Mouse (Mus musculus): ENCODE measurements at regions not wholly inside any gene's neighbourhood (a gene's known extent, or its start where the extent isn't known, plus 50 kb on each side); places are given as distances from the start of the nearest gene placed in this dataset.

DNA sequence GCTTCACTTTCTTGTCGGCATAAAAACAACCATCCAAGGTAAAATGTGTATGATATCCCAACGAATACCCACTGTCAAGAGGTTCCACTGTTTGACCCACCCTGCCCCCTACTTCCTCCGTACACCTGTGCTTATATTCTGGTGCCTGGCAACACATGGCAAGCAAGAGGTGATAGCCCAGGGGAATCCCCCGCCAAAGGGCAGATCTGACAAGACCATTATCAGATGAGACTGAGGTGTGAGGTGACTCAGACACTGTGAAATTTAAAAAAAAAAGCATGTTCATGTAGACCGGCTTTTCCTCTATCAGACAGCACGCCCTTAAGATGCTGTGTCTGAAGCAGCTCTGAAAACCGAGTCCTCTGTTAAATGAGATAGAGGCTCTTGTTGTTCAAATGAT lies 89.4 kb upstream of the Bach2 start:
- DNase-seq (ENCODE audit: low read depth, low spot score): no peak

DNA sequence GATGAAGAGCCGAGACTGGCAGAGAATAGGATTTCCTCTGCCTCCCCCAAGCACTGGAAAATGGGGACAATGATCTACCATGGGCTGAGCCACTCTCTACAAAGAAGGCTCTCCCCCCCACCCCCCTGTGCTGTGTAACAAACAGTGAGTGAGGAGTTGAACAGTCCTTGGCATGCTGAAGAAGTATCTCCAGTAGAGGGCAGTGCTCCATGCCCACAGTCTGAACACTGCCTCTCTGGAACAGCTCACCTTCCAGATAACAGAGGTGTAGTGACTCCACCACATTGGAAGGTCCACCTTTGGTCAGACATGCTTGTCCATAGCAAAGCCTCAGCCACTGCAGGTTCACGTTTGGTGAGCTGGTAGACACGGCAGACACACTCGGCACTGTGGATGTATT lies 85.2 kb upstream of the Bach2 start:
- no peak for DNase-seq (ENCODE audit: low read depth, low spot score)

DNA sequence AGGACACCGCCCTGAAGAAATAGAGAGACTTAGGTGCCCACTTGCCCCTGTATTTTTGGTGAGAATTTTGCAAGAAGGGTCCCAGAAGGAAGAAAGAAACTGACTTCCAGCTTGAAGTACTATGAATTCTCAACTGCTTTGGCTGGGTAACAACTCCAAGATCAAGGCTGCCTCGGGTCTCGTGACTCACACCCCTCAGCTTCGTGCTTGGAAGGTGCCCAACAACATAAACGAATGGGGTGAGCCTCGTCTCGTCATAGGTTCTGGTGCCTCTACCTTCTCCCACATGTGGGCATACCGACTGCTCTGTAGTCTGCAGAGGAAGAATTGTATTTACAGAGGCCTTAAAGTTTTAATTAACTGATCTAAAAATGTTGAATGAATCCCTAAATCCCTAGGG lies 81.6 kb upstream of the Bach2 start:
- no peak for DNase-seq (ENCODE audit: low read depth, low spot score)

DNA sequence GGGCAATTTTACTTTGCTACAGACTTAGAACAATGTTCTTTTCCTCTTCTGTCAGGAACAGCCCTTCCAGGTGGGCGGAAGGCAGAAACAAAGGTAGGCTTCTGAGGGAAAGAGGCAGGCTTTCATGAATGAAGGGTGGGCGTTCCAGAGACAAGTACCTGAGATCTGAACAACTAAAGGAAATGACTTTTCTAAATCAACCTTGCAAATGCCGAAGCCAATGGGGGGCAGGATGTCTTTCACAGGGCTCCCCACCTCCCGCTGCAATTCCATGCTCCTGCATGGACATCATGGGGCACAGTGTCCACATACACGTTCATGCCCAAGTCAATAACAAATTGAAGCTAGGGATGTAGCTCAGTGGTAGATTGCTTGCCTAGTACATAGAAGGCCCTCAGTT lies 80.2 kb upstream of the Bach2 start:
- DNase-seq (ENCODE audit: low read depth, low spot score): no peak

DNA sequence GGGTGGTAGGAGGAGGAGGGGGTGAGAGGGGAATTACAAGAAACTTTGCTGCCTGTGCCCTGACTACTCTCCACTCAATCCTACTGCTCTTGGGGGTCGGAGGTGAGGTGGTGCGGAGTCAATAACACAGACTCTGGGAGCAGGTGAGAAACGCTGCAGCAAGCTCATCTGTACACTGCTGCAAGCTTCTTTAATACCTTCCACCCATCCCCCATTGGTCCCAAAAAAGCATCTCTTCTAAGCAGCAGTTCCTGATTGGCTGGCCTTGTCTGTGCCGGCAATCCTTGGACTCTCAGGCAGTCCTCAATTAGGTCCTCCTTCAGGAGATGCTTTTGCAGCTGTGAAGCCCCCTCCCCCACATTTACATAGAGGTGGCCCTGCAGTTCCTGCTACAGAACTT lies 79.7 kb upstream of the Bach2 start:
- no peak for DNase-seq (ENCODE audit: low read depth, low spot score)

DNA sequence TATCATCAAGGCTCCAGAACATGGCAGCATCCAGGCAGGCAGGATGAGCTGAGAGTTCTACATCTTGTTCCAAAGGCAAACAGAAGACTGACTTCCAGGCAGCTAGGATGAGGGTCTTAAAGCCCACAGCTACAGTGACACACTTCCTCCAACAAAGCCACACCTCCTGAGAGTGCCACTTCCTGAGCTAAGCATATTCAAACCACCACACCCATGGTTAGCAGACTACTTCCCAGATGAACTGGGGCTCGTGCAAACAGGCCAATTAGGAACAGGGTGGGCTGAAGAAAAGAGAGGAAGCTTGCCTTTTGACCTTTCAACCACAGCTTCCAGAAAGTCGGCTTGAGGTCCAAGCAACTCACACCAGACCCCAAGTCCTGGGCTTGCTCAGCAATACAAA lies 77.8 kb upstream of the Bach2 start:
- no peak for DNase-seq (ENCODE audit: low read depth, low spot score)

DNA sequence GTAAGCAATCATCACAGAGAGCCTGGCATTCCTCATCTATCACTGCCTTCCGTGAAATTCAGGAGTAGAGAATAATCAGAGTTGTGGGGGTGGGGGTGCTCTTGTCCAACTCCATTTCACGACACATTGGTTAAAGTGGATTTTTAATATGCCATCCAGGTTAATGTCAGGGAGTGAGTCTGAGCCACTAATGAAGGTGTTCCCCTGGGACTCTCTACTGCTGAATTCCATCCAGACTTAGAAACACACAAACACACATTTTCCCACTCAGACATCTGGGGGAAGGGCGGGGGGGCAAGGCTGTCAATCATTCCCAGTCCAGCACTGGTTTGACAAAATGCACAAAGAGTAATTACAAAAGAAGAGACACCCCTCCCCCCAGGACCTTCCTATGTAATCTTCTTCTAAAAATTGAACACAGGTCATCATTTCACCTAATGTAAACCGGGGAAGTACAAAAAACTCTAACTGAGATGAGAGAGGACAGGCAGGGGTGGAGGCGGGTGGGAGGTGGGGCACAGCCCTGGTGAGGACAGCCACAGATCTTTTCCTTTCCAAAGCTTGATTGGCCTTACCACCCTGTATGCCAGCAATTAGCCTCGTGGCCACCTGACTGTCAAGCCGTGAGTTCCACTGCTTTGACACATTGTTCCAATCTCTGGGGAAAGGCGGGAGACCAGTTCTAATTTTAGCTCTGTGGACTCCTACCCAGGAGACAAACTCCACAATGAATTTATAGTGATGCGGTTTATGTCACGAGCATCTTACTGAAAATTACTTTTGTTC lies 76.5 kb upstream of the Bach2 start:
- no peak for DNase-seq (ENCODE audit: low read depth, low spot score)

DNA sequence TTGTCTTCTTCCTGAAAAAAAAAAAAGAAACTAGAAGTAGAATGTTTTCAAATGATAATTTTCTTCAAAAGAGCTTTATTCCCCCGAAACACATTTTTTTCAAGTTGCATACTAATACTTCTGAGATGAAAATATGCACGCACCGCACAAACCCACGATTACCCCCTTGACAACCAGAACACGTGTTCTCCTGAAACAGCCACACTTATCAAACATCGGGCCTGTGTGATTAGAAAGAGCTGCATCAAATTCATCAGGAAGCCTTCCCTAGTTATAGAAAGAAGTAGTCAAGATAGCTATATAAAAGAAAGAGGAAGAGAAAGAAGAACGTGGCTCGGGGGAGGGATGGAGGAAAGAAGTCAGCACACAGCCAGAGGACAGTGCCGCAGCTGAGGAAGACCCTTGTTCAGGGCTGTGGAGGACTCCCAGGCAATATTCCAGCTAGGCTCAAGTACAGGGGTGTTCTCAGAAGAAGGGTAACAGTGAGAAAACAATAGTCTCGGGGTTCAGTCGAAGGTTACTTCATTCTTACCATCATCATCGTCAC lies 75.8 kb upstream of the Bach2 start:
- no peak for DNase-seq (ENCODE audit: low read depth, low spot score)

DNA sequence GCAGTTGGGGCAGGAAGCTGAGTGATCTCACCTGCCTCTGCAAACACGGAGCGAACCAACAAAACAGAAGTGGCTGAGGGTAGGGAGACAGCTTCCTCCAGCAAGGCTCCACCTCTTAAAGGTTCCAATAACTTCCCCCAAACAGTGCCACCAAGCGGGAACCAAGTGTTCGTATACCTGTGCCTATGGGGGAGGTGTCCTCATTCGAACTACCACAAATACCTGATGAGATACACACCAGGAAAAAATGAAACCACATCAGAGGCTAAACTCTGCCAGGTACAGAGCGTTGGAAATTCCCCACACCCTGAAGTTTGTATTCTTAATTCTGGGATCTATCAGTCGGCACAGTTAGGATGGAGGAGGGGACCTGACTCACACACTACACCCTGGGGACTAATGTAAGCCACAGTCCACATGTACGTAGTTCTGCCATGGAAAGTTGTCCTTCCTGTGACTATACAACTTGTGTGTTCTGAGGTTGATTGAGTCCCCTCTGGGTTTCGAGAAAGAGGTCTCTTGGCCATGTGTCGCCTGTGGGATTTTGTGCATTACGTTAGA lies 74.4 kb upstream of the Bach2 start:
- DNase-seq (ENCODE audit: low read depth, low spot score): no peak

DNA sequence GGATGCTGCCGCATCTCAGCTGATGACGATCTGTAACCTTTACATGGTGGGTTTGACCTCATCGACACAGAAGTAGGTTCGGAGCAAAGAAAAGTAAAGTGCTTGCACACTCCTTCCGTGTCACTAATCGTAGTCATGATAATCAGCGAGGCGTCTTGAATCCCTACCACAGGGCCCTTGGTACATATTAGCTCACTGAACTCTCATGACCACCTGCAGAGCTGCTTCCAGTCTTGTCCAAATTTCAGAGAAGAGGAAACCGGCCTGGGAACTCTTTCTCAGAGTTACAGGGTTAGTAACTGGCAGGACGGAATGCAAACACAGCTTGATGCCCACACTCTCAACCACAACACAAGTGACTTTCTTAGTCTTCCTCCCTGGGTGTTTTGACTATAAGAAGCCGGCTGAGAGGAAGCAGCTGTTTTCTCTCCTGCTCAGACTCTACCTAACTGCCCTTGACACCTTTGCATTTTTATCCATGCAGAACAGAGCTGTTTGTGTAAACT lies 73.8 kb upstream of the Bach2 start:
- no peak for DNase-seq (ENCODE audit: low read depth, low spot score)

DNA sequence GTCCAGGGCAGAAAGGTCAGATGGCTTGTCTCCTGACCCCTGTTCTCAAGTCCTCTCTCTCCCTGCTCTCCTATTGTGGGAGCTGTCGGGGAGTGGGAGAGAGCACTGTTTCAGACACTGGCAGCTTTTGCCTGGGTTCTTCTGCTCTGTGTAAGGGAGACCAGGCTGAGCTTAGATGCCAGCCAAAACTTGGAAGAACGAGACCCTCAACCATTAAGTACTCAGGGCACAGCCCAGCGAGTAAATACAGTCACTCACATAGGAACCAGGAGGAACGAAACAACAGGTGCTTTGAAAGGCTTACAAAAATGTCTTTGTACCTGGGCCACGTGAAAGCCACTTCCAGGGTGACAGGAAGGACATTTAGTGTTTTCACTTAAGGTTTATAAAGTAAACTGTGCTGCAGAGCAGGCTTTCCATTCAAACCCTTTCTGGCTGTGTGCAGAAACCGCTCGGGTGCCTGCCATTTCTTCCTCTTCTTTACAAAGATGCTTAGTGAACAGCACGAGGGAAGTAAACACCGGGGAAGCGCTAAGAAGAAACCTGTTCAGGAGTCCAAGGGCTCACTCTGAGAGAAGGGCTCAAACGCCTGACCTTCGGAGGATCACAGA lies 72.6 kb upstream of the Bach2 start:
- no peak for DNase-seq (ENCODE audit: low read depth, low spot score)

DNA sequence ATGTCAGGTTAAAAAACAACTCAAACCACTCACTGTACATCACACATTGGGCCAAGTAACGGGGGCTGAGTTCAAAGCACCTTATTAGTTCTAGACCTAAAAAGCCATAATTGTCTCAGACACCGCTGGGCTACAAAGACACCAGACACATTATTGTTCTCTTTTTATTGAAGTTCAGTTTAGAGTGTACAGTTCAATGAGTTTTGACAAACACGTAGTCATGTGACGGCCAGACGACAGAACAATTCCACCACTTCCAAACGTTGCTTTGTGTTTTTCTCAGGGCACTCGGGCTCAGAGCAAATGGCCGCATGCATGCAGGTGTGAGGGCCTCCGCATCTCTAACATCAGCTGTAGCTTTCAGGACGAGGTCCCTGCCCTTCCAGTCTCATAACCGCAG lies 71.5 kb upstream of the Bach2 start:
- no peak for DNase-seq (ENCODE audit: low read depth, low spot score)

DNA sequence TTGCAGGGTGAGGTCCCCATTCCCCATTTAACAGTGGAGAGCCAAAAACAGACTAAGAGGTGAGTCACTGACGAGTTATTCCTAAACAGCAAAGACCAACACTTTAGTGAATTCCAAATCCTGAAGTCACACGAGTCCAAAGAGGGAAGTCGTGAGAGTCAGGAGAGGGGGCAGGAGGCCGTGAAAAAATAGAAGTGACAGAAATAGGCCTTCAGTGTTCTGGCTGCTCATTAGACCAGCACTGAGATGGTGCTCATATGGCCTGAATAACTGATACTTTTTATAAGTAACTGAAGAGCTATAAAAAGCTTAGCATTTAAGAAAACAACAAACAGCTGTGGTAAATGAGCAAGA lies 68.5 kb upstream of the Bach2 start:
- DNase-seq (ENCODE audit: low read depth, low spot score): no peak

DNA sequence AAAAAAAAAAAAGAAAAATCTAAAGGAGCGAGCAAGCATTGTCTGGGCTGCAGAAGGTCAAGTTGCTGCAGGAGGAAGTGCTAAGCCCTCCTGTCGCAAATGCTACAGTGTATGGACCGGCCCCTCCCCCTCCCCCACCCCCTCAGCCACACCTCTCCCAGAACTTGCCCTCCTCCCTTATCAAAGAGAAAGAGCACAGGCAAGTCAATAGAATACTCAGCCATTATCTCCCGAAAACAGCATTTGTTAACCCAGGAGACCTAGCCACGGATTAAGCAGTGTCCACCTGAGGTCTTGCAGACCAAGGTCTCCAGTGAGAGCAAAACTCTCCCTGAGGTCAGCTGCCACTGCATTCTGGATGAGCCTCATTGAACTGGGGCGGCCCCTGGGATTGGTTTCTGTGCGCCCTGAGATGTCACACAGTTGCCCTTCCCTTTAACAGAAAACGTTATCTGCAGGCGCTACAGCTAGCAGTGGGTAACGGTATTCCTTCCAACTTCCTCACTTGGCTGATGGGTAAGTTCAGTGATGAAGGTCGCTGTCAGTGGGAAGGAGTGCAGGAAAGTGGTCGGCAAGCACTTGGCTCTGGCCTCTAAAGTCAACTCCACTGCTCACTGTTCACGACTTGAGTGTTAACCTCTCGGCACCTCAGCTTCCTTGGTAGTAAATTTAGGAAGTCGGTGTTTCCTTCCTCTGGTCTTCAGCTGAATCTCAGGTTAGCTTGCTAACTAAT lies 68.0 kb upstream of the Bach2 start:
- no peak for DNase-seq (ENCODE audit: low read depth, low spot score)

DNA sequence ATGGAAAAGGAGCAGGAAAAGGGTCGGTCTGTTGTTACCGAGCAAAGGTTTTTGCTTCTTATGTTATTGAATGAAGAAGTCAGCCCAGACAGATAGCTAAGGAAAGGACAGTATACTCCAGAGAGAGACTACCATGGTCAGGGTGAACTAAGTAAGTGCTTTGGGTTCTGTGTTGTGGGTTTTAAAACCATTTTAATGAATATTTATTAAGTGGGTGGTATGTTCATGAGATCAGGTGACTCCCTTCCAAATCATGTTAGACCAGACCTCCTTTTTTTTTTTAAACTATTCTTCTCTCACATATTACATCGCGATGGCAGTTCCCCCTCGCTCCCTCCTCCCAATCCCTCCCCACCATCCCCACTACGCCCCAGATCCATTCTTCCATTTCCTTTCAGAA lies 67.3 kb upstream of the Bach2 start:
- DNase-seq (ENCODE audit: low read depth, low spot score): no peak

DNA sequence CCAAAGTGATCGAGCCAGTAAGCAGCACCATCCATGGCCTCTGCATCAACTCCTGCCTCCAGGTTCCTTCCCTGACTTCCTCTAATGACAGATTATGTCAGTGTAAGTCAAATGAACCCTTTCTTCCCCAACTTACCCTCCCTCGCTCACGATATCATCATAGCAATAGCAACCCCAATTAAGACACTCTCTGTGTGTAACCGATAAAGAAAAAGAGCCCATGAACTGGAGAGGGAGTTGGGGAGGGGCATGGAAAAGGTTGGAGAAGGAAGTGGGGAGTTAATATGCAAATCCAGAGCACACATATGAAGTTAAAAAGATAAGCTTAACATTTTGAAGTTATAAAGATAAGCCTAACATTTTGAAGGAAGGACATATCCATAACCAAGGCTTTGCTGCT lies 65.6 kb upstream of the Bach2 start:
- no peak for DNase-seq (ENCODE audit: low read depth, low spot score)

DNA sequence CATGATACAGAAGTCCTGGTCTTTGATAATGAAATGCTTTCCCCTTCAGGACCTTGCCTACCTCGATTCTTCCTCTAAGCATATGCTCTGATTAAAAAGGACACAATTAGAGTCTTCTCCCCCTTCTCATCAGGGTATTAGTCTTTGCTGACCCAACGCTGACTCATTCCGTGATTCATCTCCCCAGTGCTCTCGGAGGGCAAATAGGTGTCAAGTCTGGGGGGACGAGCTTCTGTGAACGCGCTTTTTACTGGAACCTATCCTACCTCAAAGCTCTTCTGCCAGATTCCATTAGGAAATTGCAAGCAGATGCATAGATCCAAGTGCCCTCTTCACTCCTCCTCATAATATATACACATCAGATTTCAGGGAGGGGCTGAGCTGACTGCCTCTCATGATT lies 63.8 kb upstream of the Bach2 start:
- no peak for DNase-seq (ENCODE audit: low read depth, low spot score)

DNA sequence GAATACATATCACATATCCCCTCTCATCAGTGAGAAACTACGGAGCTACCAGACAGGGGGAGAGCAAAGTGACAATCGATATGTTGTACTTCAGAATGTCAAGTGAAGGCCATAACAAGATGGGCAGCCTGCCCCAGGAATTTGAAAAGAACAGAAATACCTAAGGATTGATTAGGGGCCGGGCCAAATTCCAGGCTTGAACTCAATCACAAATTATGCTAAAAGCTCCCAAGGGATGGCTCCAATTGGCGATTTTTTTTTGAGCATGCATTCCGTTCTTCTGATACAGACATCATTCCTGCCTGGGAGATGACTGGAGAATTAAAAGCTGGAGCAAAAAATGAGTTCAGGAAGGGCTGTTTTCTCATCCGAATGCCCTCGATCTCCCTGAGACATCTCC lies 63.4 kb upstream of the Bach2 start:
- DNase-seq (ENCODE audit: low read depth, low spot score): no peak

DNA sequence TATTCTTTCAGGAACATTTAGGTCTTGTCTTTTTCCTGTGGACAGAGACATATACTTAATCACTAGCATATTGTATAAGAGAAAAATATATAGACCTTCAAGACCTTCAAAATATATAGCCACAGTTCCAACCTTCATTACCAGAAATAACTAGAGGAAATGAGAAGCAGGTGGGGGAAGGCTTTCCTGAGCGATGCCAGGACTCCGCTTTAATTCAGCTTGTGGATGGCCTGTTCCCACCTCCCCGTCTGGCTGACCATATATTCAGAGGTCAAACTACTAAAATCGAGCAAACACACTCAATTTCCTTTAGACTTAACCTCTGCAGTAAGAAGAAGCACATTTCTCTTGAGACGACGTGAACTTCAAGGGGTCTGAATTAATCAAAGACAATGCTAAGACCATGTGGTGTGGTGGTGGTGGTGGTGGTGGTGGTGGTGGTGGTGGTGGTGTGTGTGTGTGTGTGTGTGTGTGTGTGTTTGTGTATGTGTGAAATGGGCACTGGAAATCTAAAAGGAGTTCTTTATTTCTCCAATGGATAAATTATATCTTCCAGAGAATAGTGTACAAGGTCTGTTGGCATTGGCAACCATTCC lies 62.7 kb upstream of the Bach2 start:
- no peak for DNase-seq (ENCODE audit: low read depth, low spot score)

DNA sequence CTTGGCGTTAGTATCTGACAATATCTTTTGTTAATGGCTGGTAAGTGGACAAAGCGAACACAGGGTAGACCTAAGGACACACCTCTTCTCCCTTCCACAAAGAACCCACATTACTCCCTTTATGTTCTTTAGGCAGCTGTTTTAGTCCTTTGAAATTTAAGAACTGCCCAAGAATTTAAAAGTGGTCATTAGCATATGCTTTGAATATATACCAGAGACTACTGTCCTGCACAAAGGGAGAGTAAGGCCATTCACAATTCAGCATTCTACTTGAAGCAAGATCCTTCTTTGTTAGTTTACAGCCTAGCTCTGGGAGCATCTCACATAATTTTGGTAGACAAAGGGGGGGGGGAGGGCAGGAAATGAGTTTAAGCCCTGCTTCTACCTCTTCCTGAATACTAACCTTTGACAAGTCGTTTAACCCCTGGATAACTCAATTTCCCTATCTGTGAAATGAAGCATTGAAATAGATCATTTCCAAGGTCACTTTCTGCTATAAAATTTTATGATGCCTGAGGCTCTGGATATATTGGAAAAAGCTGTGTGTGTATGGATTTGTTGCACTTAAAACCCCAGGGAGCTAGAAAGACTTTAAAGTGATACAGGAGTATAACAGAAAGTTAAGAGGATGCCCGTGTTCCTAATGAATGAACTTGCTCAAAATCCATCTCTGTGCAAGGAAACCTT lies 62.0 kb upstream of the Bach2 start:
- DNase-seq (ENCODE audit: low read depth, low spot score): no peak

DNA sequence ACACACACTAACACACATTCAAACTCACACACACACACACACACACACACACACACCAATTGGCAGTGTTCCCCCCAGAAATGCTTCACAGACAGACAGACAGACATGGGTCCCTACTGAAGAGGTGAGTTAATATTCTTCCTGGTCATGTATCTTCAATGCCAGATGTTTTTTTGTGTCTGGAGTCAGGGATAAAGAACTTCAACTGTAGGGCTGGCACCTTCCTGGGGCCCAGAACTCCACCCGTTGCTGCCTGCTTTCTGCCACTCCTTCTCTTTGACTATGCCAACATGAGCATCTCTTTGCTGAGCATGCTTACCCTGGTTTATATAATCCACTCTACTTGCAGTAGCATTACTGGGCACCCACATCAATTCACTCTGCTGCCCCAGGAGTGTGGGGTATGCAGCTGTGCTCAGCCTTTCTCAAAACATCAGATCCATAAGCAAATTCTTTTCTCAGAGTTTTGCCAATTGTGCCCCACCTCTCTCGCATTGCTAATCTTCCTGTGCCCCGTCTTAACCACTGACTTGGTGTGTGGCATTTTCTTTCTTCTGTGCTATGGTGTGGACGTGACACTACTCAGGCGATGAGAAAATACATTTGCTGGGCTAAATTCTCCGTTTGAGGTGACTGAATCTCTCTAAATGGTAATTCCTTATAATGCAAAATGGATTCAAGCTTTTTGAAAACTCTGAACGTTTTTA lies 60.5 kb upstream of the Bach2 start:
- no peak for DNase-seq (ENCODE audit: low read depth, low spot score)

All from brain, embryonic 18.5 days (tissue).